Mouse (Mus musculus) left cerebral cortex, postnatal 14 days (tissue): ENCODE results near the gene Zmynd10. TPM values are rescaled to one million over a fixed set of nuclear protein-coding genes. Genes with fewer than 3 reads are reported as not detected.
"Not testable (repeated sequence)": the region's sequence is repeated elsewhere in the genome, so short reads cannot be mapped to it uniquely, and the experiment has no call there.

ENCODE experiments used
- DNase-seq, 2 experiments: peaks; one replicate each; pipeline ENCODE4 v3.0.0; 2021 to 2022; ENCODE audit warnings: low spot score in 2 of 2, mixed read lengths in 1 of 2
- intact Hi-C: fragments of 180-260 bp; cut with DNase I; formaldehyde crosslinking; loops from one replicate; pipeline ENCODE4 v1.15.1; 2025
- total RNA-seq, 2 experiments: library from RNA; stranded (reverse); gene quantifications; 2 replicates each; pipeline ENCODE4 v1.2.3; 2021

Zmynd10 gene
- total RNA-seq, 2 experiments from 2014 or later, result 2.3 to 3.1 TPM

- intact Hi-C loops, result no loop called here
- no peak for DNase-seq
Observed at GRCm38 (mm10) chr9:107572327-107572662, 25.2 kb downstream of the Zmynd10 start.

DNA sequence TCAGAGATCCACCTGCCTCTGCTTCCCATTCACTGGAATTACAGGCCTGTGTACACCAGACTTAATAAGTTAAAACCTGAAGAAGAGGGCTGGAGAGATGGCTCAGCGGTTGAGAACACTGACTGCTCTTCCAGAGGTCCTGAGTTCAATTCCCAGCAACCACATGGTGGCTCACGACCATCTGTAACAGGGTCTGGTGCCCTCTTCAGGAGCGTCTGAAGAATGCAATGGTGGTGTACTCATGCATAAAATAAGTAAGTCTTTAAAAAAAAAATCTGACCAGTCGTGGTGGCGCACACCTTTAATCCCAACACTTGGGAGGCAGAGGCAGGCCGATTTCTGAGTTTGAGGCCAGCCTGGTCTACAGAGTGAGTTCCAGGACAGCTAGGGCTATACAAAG, 26.7 kb downstream of the Zmynd10 start:
- DNase-seq, intact Hi-C loops: not testable (repeated sequence)

- intact Hi-C loops, result no loop called here
Observed at GRCm38 (mm10) chr9:107575579-107576356, 28.7 kb downstream of the Zmynd10 start.

DNA sequence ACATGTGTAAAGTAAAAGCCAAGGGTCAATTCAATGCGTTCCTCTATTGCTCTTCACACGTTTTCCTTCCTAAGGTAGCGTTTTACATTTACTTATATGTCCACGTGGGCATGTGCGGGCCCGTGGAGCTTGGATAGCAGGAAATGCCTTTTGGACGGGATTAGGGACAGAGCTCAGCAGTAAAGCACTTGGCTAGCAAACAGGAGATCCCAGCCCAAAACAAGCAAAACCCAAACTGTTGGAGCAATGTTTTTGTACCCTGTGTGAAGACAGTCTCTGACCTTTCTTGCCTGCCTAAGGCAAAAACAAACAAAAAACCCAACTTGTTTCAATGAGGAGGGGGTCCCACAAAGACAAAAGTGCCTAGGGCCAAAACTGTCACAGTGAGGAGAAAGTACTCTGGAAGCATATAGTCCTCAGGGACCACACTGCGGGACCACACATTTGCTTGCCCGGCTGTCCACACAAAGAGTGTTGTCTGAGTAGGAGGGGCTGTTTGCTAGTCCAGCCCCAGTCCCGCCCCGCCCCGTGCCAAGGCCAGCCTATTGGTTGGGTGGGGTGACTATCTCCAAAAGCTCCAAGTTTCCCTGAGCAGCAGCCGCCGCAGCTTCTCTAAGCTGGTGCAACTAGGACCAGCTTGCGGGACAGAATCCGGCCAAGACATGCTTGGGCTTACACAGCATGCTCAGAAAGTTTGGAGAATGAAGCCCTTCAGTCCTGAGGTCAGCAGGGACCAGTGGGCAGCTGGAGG, 29.4 kb downstream of the Zmynd10 start, which contains the start of gene Hyal1:
Gene Hyal1 (plus strand): TSS at position 571 of the 751 bp plus-strand sequence.
- intact Hi-C loops, result no loop called here
- DNase-seq, result peak in 1 of 2 experiments; percentile 57

More at GRCm38 (mm10) chr9:107575579-107576356, 28.7 kb downstream of the Zmynd10 start:
- no peak for DNase-seq

- intact Hi-C loops, result no loop called here
- no peak for DNase-seq
Observed at GRCm38 (mm10) chr9:107577871-107578270, 30.8 kb downstream of the Zmynd10 start.

- no peak for DNase-seq
- intact Hi-C loops, result no loop called here
Observed at GRCm38 (mm10) chr9:107578587-107578986, 31.5 kb downstream of the Zmynd10 start, which contains the start of gene Naa80. Gene Naa80, plus strand, starts transcription at chr9:107578887.

GRCm38 (mm10) chr9:107579023-107579900, 32.2 kb downstream of the Zmynd10 start:
- no peak for DNase-seq
- intact Hi-C loops, result no loop called here

GRCm38 (mm10) chr9:107580501-107581317, 33.6 kb downstream of the Zmynd10 start, which contains the start of gene Hyal3:
Gene Hyal3, plus strand, starts transcription at chr9:107580818.
- peak; percentile 87 to 90 for DNase-seq
- intact Hi-C loops, result no loop called here

- no peak for DNase-seq
- intact Hi-C loops, result no loop called here
Observed at GRCm38 (mm10) chr9:107581584-107581983, 34.5 kb downstream of the Zmynd10 start.

GRCm38 (mm10) chr9:107582509-107583062, 35.5 kb downstream of the Zmynd10 start:
- DNase-seq, result no peak
- intact Hi-C loops, result no loop called here

DNA sequence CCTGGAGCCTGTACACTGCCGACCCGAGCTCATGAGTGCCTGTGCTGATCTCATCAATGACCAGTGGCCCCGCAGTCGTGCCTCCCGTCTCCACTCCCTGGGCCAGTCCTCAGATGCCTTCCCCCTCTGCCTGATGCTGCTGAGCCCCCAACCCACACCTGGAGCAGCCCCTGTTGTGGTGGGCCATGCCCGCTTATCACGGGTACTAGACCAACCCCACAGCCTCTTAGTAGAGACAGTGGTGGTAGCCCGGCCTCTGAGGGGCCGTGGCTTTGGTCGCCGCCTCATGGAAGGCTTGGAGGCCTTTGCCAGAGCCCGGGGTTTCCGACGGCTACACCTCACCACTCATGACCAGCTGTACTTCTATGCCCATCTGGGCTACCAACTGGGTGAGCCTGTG, 36.1 kb downstream of the Zmynd10 start:
- intact Hi-C loops, result no loop called here
- DNase-seq, result no peak

- no peak for DNase-seq
- intact Hi-C loops, result no loop called here
Observed at GRCm38 (mm10) chr9:107586504-107586903, 39.4 kb downstream of the Zmynd10 start.

DNA sequence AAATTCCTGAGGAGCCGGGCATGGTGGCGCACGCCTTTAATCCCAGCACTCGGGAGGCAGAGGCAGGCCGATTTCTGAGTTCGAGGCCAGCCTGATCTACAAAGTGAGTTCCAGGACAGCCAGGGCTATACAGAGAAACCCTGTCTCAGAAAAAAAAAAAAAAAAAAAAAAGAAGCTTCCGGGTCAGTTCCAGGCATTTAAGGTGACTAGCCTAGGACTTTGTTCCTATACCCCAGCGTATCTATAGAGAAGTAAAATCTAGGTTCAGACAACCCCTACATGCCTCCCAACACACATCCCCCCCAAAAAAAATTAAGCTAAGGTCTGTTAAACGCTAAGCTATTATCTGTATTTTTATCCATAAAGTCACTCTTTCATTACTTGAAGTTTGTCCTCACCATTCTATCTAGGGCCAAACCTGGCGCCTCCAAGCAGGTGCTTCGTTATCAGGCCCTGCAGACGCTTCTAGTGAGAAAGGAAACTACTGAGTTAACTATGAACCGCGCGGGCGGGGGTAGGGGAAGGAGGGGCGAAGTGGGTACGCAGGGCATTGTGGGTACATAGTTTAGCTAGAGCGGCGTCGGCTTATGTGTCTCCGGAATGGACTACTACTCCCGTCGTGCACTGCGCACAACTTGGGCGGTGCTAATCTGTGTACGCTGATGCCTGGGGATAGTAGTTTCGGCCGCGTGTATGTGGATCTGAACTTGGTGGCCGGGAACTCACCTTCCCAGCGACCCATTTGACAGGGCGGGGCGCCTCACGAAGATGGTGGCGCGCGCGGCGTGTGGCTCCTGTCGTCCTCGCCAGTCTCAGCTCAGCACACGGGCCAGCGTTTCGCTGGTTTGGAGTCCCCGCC, 40.1 kb downstream of the Zmynd10 start, which contains the start of gene Ifrd2:
Gene Ifrd2 (plus strand): TSS at position 669 of the 859 bp plus-strand sequence.
- intact Hi-C loops, result no loop called here
- peak; percentile 98 to 99 for DNase-seq

GRCm38 (mm10) chr9:107587833-107588639, 40.9 kb downstream of the Zmynd10 start:
- intact Hi-C loops, result no loop called here
- peak; percentile 47 to 74 for DNase-seq

DNA sequence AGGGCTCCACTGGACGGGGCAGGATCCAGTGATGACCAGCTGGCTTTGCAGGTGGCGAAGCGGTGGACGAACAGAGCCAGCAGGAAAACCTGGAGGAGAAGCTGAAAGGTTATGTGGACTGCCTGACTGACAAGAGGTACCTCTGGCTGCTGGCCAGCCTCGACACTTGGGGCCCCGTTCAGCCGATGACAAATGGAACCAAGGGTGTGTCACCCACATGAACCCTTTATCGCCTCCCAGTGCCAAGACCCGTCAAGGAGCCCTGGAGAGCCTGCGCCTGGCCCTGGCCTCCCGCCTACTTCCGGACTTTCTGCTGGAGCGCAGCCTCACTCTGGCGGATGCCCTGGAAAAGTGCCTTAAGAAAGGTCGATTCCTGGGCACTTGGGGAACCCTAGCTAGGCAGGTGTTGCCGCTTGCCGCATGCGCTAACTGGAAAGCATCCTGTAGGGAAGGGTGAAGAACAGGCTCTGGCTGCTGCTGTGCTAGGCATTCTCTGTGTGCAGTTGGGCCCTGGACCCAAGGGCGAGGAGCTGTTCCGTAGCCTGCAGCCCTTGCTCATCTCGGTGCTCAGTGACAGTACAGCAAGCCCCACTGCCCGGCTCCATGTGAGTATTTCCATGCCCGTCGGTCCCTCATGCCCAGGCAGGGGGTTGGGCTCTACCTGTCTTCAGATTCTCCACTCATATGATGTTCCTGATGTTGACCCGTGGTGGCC, 43.1 kb downstream of the Zmynd10 start:
- intact Hi-C loops, result no loop called here

GRCm38 (mm10) chr9:107590773-107591060, 43.6 kb downstream of the Zmynd10 start:
- intact Hi-C loops, result no loop called here
- DNase-seq, result no peak

More for the DNA sequence above, 43.1 kb downstream of the Zmynd10 start:
- no peak for DNase-seq
